Mouse (Mus musculus) kidney, adult 2 months (tissue): ENCODE results near the gene Fbxl4.

ENCODE experiments used
- CTCF ChIP-seq: fragments of 200-500 bp; conservative IDR thresholded peaks from 2 replicates; pipeline ENCODE4 v1.5.1; 2011; ENCODE audit warnings: low read depth, mild to moderate bottlenecking, control low read depth, low read length, moderate library complexity, mixed read lengths; ENCODE audit not compliant: insufficient read depth, insufficient read length
- POLR2A ChIP-seq: fragments of 200-500 bp; IDR thresholded peaks from one replicate; pipeline ENCODE4 v1.6.1; 2011; ENCODE audit warnings: low read depth, low read length, control low read depth

GRCm38 (mm10) chr4:22314564-22314963 is 42.8 kb upstream of the Fbxl4 start:
- TF ChIP-seq CTCF (no peak), POLR2A (no peak)
